23 mouse cellular contexts compared by ENCODE assay signal in the genomic region with DNA sequence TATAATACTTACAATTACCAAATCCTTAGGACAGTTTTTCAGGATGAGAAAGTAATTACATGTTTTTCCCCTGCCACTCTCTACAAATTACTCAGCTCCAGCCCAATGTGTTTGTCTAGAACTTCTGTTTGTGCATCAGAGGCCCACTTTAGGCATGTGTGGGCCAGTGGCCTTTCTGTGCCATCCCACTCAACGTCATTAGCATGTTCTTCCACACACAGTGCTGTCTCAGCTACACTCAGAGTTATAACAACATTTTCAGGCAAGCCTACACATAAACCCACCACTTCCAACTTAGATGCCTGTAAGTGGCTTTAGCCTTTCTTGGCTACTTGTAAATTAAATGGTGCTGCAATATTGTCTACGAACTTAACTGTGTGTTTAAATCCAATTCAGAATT. TPM values are rescaled to one million over a fixed set of nuclear protein-coding genes. Genes with fewer than 3 reads are reported as not detected.
A peak's percentile ranks its signal among the peaks of the same experiment; 100 is the strongest.
DNase-seq lines count a peak whose midpoint lies in the region; ATAC-seq and TF ChIP-seq lines count a peak whose summit lies in the region.
"Had no signal": no experiment of that assay in that cellular context is flagged by ENCODE, and none has a peak within 500 bp of the region (broad histone marks: within the 10 kb centered on the region; RNA-seq: fewer than 3 reads in every experiment).

No protein-coding gene starts in this region.

- no peaks in the 10 kb centered on the region for H3K27me3 ChIP-seq in midbrain, embryonic 13.5 days
- H3K27me3 ChIP-seq: forebrain, embryonic 13.5 days; hindbrain, embryonic 12.5 days; hindbrain, embryonic 15.5 days had no signal

- H3K9ac ChIP-seq in midbrain, embryonic 13.5 days (replicated peaks), result no peak overlapping the region
- H3K9ac ChIP-seq: forebrain, embryonic 13.5 days; hindbrain, embryonic 12.5 days; hindbrain, embryonic 15.5 days had no signal

- no peak overlapping the region for H3K4me3 ChIP-seq in olfactory bulb, adult 2 months (ENCODE audit: insufficient read depth, low read depth, low read length)
- H3K4me3 ChIP-seq in midbrain, embryonic 13.5 days (replicated peaks), result no peak overlapping the region
- H3K4me3 ChIP-seq: forebrain, embryonic 10.5 days; forebrain, embryonic 13.5 days; hindbrain, embryonic 12.5 days; hindbrain, embryonic 15.5 days had no signal

- no peaks in the 10 kb centered on the region for H3K9me3 ChIP-seq in midbrain, embryonic 13.5 days
- H3K9me3 ChIP-seq: forebrain, embryonic 10.5 days; forebrain, embryonic 13.5 days; hindbrain, embryonic 12.5 days; hindbrain, embryonic 15.5 days had no signal

- peaks cover 5% of the 10 kb centered on the region; the same call in 1 of the 2 replicates for H3K4me1 ChIP-seq in olfactory bulb, adult 2 months (ENCODE audit: control insufficient read depth, insufficient read depth, low read length)
- peaks cover 12% of the 10 kb centered on the region for H3K4me1 ChIP-seq in midbrain, embryonic 13.5 days (replicated peaks)
- H3K4me1 ChIP-seq: forebrain, embryonic 13.5 days; hindbrain, embryonic 15.5 days had no signal

- ATAC-seq in midbrain, embryonic 13.5 days, result no peak
- ATAC-seq: CD4-positive, CD25-positive, alpha-beta regulatory T cell, adult 4 months; forebrain, embryonic 13.5 days; forebrain, embryonic 16.5 days had no signal

- H3K27ac ChIP-seq in olfactory bulb, adult 2 months (ENCODE audit: insufficient read depth, low read depth, low read length), result peak overlapping the region; percentile 44; the same call in 1 of the 2 replicates
- H3K27ac ChIP-seq in midbrain, embryonic 13.5 days, result no peak overlapping the region
- H3K27ac ChIP-seq: forebrain, embryonic 10.5 days; forebrain, embryonic 13.5 days; hindbrain, embryonic 12.5 days; hindbrain, embryonic 15.5 days had no signal

- no peak for TF ChIP-seq POLR2A in olfactory bulb, adult 2 months (IDR thresholded peaks at IDR 0.05; ENCODE audit: insufficient read depth, low read depth, low read length)

- no peak overlapping the region for H3K4me2 ChIP-seq in midbrain, embryonic 13.5 days (replicated peaks)
- H3K4me2 ChIP-seq: forebrain, embryonic 13.5 days; heart, embryonic 11.5 days; hindbrain, embryonic 12.5 days; hindbrain, embryonic 15.5 days had no signal

- TF ChIP-seq CTCF in olfactory bulb, adult 2 months (IDR thresholded peaks at IDR 0.05; ENCODE audit: insufficient read depth, low read depth, low read length), result no peak

- WGBS in olfactory bulb, adult 2 months, result 46% methylated on average over 2 of the region's 2 CpGs
- 92% methylated on average over 2 of the region's 2 CpGs for WGBS in midbrain, embryonic 13.5 days

- DNase-seq in frontal cortex, postnatal 36 days (ENCODE audit: low spot score in 2 of 2), result peak; percentile 16 to 24
- DNase-seq in frontal cortex, postnatal 10 days (ENCODE audit: low spot score in 2 of 2), result no peak
- DNase-seq in right cerebral cortex, adult 18-20 months, result peak; percentile 41
- DNase-seq in right cerebral cortex, postnatal 14 days, result no peak
- peak; percentile 69 for DNase-seq in brain, adult 2 months (ENCODE audit: low read depth, low spot score)
- DNase-seq in lung, postnatal 25 days (ENCODE audit: low spot score), result no peak
- DNase-seq: adrenal gland, adult 2 months; adrenal gland, postnatal 14 days; cerebellum, adult 11-12 months; cerebellum, adult 8-10 months; cerebellum, postnatal 10 days; cerebellum, postnatal 36 days; embryo, embryonic 11 days; gastrocnemius, postnatal 14 days had no signal

- H3K36me3 ChIP-seq in midbrain, embryonic 13.5 days, result no peaks in the 10 kb centered on the region
- H3K36me3 ChIP-seq: forebrain, embryonic 10.5 days; hindbrain, embryonic 12.5 days; hindbrain, embryonic 15.5 days had no signal

RNA-seq across cellular contexts. Expression of gene Txlnb, which starts 5.8 kb away (rescaled TPM):
- polyA plus RNA-seq in olfactory bulb, adult 2 months (2012; ENCODE audit: insufficient read depth, insufficient read length, low replicate concordance, missing spikeins), result not detected in 2 replicates
- polyA plus RNA-seq in midbrain, embryonic 13.5 days (2015; fragmentation: Nextera tagmentation; extraction: Ambion mirVana), result 3.3 and 3.4 TPM in 2 replicates

Comparison
In these comparisons a context has a peak if more than half of its experiments do, and no peak if none do; other contexts are left out.
1. DNase-seq: peak in frontal cortex, postnatal 36 days (2 of 2), right cerebral cortex, adult 18-20 months (single experiment) and brain, adult 2 months (single experiment); none in frontal cortex, postnatal 10 days (0 of 2), right cerebral cortex, postnatal 14 days (single experiment) and lung, postnatal 25 days (single experiment).